Mouse (Mus musculus): Measurements from ENCODE around the gene Zfp354a.
"Not testable (repeated sequence)": the region's sequence is repeated elsewhere in the genome, so short reads cannot be mapped to it uniquely, and the experiment has no call there.

Zfp354a gene

GRCm38 (mm10) chr11:51059151-51059571 lies at the start of gene Zfp354a:
Zfp354a (plus strand) TSS chr11:51059257.
- no peak for DNase-seq (ENCODE audit: low read depth, low spot score)

DNA sequence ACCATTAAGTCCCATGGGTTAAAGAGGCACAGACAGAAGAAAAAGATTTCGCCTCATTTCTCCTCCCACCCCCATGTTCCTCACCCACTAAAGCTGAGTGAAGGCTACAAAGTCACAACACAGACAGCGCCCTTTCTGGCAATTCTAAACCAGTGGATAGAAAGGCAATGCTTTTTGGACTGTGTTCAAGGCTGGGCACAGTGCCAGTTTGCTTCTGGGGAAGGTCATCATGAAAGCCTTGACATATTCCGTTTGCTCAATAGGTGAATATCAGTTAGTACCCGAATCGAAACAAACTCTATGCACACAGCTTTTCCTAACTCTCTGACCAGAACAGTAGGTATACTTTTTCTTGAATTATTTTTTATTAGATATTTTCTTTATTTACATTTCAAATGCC lies 47.2 kb upstream of the Zfp354a start:
- no peak for DNase-seq (ENCODE audit: low read depth, low spot score)

DNA sequence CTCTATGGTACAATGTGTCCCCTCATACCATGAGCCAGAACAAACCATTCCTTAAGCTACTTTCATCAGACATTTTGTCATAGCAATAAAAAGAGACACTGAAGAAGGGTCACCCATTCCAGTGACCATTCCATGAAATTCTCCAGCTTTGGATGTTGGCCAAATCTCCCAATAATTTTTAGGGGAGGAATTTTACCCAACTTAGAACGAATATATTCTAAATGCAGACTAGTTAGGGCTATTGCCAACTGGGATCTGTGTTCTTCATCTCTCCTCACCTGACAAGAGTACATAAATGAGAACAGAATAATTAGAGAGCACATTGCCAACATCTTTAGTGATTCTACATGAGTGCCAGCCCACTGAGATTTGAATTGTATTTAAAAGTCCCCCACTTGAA lies 45.1 kb upstream of the Zfp354a start, which contains the start of gene Olfr54:
TSS of gene Olfr54 (plus strand) at position 301 of the 400 bp plus-strand sequence.
- no peak for DNase-seq (ENCODE audit: low read depth, low spot score)

DNA sequence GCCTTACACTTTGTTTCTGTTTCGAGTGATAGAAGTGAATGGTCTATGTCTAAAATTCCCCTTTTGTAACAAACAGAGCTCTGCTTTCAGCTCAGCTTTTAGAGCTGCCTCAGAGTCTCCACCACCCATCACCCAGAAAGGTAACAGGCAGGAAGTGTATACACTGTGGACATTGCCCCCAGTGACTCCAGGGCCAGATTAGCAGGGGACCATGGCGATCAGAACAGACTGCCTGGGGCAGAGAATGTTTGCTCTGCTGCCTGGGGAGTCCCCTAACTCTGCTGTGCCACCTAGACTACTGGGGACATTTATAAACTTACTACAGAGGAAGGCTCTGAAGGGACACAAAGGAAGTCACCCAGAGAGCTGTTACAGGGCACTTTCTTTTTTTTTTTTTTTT lies 42.7 kb upstream of the Zfp354a start:
- DNase-seq (ENCODE audit: low read depth, low spot score) = no peak

GRCm38 (mm10) chr11:51026811-51027210 lies 32.2 kb upstream of the Zfp354a start:
- DNase-seq (ENCODE audit: low read depth, low spot score) = not testable (repeated sequence)

GRCm38 (mm10) chr11:51029381-51029780 lies 29.7 kb upstream of the Zfp354a start:
- not testable (repeated sequence) for DNase-seq (ENCODE audit: low read depth, low spot score)

DNA sequence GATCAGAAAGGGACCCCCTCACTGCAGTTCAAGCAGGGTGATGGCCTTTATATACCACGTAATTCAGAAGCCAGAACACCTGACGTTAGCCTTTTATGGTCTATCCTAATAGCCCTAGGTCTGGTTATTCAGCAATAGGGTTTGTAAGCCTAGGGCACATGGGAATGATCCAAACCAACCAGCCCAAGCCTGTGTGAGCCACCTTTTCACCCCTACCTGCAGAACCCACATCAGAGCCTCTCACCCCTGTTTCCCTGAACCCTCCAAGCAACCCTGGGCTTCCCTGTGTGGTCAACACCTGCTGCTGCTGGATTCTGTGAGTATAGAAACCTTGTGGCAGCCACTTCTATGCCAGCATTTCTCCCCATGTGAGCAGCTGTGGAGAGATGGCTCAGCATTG lies 28.8 kb upstream of the Zfp354a start:
- DNase-seq (ENCODE audit: low read depth, low spot score) = no peak

GRCm38 (mm10) chr11:51032851-51033250 lies 26.2 kb upstream of the Zfp354a start:
- DNase-seq (ENCODE audit: low read depth, low spot score) = peak; percentile 8

- not testable (repeated sequence) for DNase-seq (ENCODE audit: low read depth, low spot score)
These were observed 24.9 kb upstream of the Zfp354a start for GRCm38 (mm10) chr11:51034141-51034540.

DNA sequence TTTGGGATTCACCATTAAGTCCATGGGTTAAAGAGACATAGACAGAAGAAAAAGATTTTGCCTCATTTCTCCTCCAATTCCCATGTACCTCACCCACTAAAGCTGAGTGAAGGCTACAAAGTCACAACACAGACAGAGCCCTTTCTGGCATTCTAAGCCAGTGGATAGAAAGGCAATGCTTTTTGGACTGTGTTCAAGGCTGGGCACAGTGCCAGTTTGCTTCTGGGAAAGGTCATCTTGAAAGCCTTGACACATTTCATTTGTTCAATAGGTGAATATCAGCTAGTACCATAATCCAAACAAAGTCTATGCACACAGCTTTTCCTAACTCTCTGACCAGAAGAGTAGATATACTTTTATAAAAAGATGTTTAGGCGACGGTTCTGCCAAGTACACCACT lies 23.1 kb upstream of the Zfp354a start:
- DNase-seq (ENCODE audit: low read depth, low spot score) = no peak

- not testable (repeated sequence) for DNase-seq (ENCODE audit: low read depth, low spot score)
These were observed 14.3 kb upstream of the Zfp354a start for GRCm38 (mm10) chr11:51044776-51045175.

- DNase-seq (ENCODE audit: low read depth, low spot score) = not testable (repeated sequence)
These were observed 11.2 kb upstream of the Zfp354a start, which contains the start of gene Olfr1375 for GRCm38 (mm10) chr11:51047809-51048208. Olfr1375 (plus strand) TSS chr11:51048109.

- DNase-seq (ENCODE audit: low read depth, low spot score) = no peak
These were observed 7.4 kb upstream of the Zfp354a start for GRCm38 (mm10) chr11:51051678-51052077.

GRCm38 (mm10) chr11:51053230-51053629 lies 5.8 kb upstream of the Zfp354a start:
- DNase-seq (ENCODE audit: low read depth, low spot score) = no peak

DNA sequence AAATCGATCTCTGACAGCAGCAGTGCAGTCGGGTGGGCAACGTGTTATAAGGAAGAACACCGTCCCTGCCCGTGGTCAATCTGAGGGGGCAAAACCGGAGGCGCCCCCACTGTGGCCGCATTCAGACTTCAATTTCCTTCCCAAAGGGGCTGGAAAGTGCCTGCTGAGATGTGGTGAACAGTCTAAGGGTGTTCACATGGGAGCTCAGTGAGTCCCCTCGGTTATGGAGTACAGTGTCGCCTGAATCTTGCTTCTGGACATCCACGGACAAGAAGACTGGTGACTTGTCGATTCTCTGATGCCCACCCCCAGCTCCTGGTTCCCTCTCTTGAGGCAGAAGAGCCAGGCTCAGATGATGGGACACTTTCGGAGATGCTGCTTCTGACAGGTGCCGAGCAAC lies 583 bp downstream of the Zfp354a start:
- no peak for DNase-seq (ENCODE audit: low read depth, low spot score)

GRCm38 (mm10) chr11:51060981-51061380 lies 1.9 kb downstream of the Zfp354a start:
- DNase-seq (ENCODE audit: low read depth, low spot score) = no peak

DNA sequence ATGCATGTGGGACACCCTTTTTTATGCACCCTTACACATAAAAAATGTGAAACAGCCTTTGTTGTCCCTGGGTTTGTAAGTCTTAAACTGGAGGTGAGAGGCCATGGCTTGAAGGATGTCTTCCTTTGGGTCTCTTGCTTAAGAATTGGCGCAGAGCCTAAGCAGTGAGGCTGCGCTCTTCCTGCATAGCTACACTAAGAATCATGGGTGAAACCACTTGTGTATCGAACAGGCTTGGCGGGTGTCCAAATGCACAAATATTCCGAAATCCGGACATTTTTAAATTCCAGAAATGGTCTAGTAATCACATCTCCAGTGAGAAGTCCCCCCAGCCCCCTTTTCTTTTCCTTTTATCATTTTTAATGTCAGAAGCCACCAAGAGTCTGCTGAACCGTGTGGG lies 4.2 kb downstream of the Zfp354a start:
- no peak for DNase-seq (ENCODE audit: low read depth, low spot score)

DNA sequence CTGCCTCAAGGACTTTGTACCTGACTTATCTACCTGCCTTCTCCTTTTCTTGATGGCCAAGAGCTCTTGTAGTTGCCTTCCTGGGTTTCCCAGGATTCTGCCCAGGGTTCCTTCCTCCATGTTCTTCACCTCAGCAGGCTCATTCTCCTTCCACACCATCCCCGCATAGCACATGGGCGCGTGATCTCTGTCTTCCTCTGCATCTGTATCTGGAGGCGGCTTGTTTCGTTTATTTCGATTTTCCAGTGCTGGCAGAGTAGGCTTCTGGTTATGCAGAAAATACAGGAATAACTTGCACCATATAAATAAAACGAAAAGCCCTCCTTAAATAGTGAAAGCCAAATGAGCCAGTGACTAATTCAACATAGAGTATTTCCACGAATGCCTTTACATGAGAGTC lies 4.8 kb downstream of the Zfp354a start:
- no peak for DNase-seq (ENCODE audit: low read depth, low spot score)

DNA sequence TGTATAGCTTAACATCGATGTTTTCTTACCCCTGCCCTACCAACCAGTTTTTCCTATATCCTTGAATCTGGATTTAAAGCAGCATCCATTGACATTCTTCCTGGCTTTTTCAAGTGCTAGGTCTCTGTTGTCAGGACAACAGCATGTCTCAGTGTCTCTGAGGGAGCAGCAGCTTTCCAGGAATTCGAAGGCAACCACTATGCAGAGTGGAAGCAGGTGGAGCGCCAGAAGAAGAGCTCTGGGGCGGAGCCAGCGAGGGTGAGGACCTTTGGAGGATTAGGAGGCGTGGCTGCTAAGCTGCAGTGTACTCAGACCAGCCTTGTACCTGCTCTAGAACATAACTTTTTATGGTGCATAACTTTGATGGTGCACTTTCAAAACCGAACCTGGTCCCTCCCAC lies 25.5 kb downstream of the Zfp354a start:
- DNase-seq (ENCODE audit: low read depth, low spot score) = no peak

DNA sequence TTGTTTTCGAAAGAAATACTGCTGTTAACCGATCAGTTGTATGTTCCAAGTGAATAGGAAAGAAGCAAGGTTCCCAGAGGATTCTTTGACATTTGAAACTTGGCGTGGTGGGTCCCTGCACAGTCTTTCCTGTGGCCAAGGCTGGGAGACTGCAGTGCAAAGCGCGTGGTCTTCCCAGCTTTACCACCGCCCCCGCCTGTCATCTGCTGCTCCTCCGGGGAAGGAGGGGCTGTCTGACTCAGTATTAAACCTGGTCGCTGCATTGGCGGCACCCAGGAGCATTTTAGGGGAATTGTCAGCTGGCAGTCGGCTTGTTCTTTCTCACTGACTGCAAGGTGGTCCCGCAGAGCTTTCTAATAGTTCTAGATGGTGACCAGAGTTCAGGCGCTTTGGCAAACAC lies 26.2 kb downstream of the Zfp354a start:
- no peak for DNase-seq (ENCODE audit: low read depth, low spot score)

DNA sequence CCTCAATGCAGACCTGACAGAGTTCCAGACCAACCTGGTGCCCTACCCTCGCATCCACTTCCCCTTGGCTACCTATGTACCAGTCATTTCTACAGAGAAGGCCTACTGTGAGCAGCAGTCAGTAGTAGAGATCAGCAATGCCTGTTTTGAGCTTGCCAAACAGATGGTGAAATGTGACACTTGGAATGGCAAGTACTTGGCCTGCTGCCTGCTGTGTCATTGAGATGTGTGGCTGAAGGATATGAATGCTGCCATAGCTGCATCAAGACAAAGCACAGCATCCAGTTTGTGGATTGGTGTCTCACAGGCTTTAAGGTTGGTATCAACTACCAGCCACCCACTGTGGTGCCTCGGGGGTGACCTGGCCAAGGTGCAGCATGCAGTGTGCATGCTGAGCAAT lies 48.2 kb downstream of the Zfp354a start:
- no peak for DNase-seq (ENCODE audit: low read depth, low spot score)

DNA sequence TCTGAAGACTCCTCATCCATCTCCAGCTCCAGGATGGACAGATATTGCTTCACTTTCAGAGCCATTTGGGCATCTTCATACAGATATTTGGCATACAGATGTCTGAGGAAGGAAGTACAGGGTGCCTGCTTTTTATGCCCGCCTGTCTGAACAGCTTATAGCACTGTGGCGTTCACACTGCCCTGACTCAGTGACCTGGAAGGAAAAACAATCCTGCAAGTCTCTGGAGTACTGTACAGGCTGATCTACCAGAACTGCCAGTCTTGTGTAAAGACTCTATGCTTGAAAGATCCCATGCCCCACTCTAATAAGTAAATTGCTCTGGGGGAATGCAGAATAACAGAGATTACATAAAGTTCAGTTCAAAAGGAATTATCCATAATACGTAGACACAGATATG lies 51.6 kb downstream of the Zfp354a start:
- DNase-seq (ENCODE audit: low read depth, low spot score) = no peak

Data from c-Kit-negative CD71-positive TER-119-positive erythroid progenitor cells, embryonic 14.5 days (primary cell).